Mouse (Mus musculus) CH12.LX (cell line): ENCODE measurements around the gene Tbc1d16. TPM values are rescaled to one million over a fixed set of nuclear protein-coding genes. Genes with fewer than 3 reads are reported as not detected.
A peak's percentile ranks its signal among the peaks of the same experiment; 100 is the strongest.

Experiments used
- DNase-seq: peaks from one replicate; pipeline ENCODE4 v3.0.0-alpha.2; 2013; ENCODE audit errors: extremely low read depth
- H3K27ac ChIP-seq: 2 replicates; pipeline ENCODE4 v1.5.1; 2012; ENCODE audit warnings: low read depth, mild to moderate bottlenecking, control low read depth, moderate library complexity; ENCODE audit not compliant: insufficient read depth
- H3K27me3 ChIP-seq: replicated peaks from 2 replicates; pipeline ENCODE3; 2012; ENCODE audit warnings: inconsistent platforms
- H3K36me3 ChIP-seq, 2 experiments: replicated peaks in 1 of 2; 2 replicates each; pipeline versions ENCODE3 to v1.6.1; 2012; ENCODE audit warnings: inconsistent platforms in 1 of 2, low read length in 1 of 2, mild to moderate bottlenecking in 1 of 2, mixed read lengths in 1 of 2, moderate library complexity in 1 of 2; ENCODE audit not compliant: control insufficient read depth in 1 of 2, insufficient read depth in 1 of 2
- H3K4me1 ChIP-seq, 2 experiments: 2 replicates each; pipeline ENCODE4 v1.6.1; 2012; ENCODE audit warnings: inconsistent platforms in 1 of 2, moderate library complexity in 1 of 2; ENCODE audit not compliant: insufficient read depth in 2 of 2, control insufficient read depth in 1 of 2
- H3K4me2 ChIP-seq: 2 replicates; pipeline ENCODE4 v1.6.1; 2012; ENCODE audit warnings: low read depth, mild to moderate bottlenecking, control low read depth; ENCODE audit not compliant: poor library complexity, insufficient read depth, severe bottlenecking
- H3K4me3 ChIP-seq, 3 experiments: fragments of 150-350 bp in 1 of 3; sonication (generic) in 1 of 3; replicated peaks in 1 of 3; 2 replicates each; pipeline versions ENCODE3 to v1.5.1; 2011 to 2012; ENCODE audit warnings: low read depth in 2 of 3, low read length in 2 of 3, mild to moderate bottlenecking in 2 of 3, moderate library complexity in 2 of 3, control low read depth in 1 of 3, improper control_type of control experiment in 1 of 3, inconsistent platforms in 1 of 3, mixed read lengths in 1 of 3; ENCODE audit not compliant: poor library complexity in 1 of 3
- H3K79me2 ChIP-seq: replicated peaks from 2 replicates; pipeline ENCODE4 v1.6.1; 2012; ENCODE audit warnings: mild to moderate bottlenecking, moderate library complexity; ENCODE audit not compliant: control insufficient read depth, poor library complexity, insufficient read depth, severe bottlenecking; ENCODE audit errors: extremely low read depth
- H3K9ac ChIP-seq: 2 replicates; pipeline ENCODE4 v1.6.1; 2012; ENCODE audit warnings: low read depth, mild to moderate bottlenecking, control low read depth, moderate library complexity; ENCODE audit not compliant: insufficient read depth
- H3K9me3 ChIP-seq: replicated peaks from 2 replicates; pipeline ENCODE3; 2012; ENCODE audit warnings: low read length, inconsistent platforms, mixed read lengths
- CHD1 ChIP-seq: IDR thresholded peaks from 2 replicates; pipeline ENCODE4 v1.6.1; 2012; ENCODE audit warnings: low read depth, low read length, improper control_type of control experiment, inconsistent platforms
- CHD2 ChIP-seq: IDR thresholded peaks from 2 replicates; pipeline ENCODE4 v1.6.1; 2011; ENCODE audit warnings: low read length, improper control_type of control experiment
- E2F4 ChIP-seq: IDR thresholded peaks from 2 replicates; pipeline ENCODE4 v1.6.1; 2011; ENCODE audit warnings: low read depth, low read length, improper control_type of control experiment; ENCODE audit not compliant: insufficient replicate concordance
- EP300 ChIP-seq: IDR thresholded peaks from 2 replicates; pipeline ENCODE4 v1.6.1; 2011; ENCODE audit warnings: low read length, improper control_type of control experiment
- ETS1 ChIP-seq: conservative IDR thresholded peaks from 2 replicates; pipeline ENCODE4 v1.6.1; 2012; ENCODE audit warnings: low read depth, mild to moderate bottlenecking, inconsistent platforms, low read length, improper control_type of control experiment, moderate library complexity
- HCFC1 ChIP-seq: IDR thresholded peaks from 2 replicates; pipeline ENCODE4 v1.6.1; 2012; ENCODE audit warnings: low read depth, mild to moderate bottlenecking, inconsistent platforms, low read length, improper control_type of control experiment
- IRF4 ChIP-seq: IDR thresholded peaks from 2 replicates; pipeline ENCODE4 v1.6.1; 2014; ENCODE audit warnings: low read depth, mild to moderate bottlenecking, inconsistent platforms, low read length, improper control_type of control experiment
- MAX ChIP-seq: IDR thresholded peaks from 2 replicates; pipeline ENCODE4 v1.6.1; 2011; ENCODE audit warnings: low read length, improper control_type of control experiment
- MAZ ChIP-seq: IDR thresholded peaks from 2 replicates; pipeline ENCODE4 v1.6.1; 2012; ENCODE audit warnings: low read depth, mild to moderate bottlenecking, inconsistent platforms, low read length, improper control_type of control experiment, moderate library complexity
- MXI1 ChIP-seq: IDR thresholded peaks from 2 replicates; pipeline ENCODE4 v1.6.1; 2011; ENCODE audit warnings: mild to moderate bottlenecking, low read depth, low read length, improper control_type of control experiment
- MYC ChIP-seq: IDR thresholded peaks from 2 replicates; pipeline ENCODE4 v1.6.1; 2011; ENCODE audit warnings: low read depth, mild to moderate bottlenecking, improper control_type of control experiment, low read length
- NELFE ChIP-seq: IDR thresholded peaks from 2 replicates; pipeline ENCODE4 v1.6.1; 2011; ENCODE audit warnings: low read depth, low read length, improper control_type of control experiment
- NRF1 ChIP-seq: IDR thresholded peaks from 2 replicates; pipeline ENCODE4 v1.6.1; 2014; ENCODE audit warnings: low read depth, mild to moderate bottlenecking, inconsistent platforms, low read length, improper control_type of control experiment, moderate library complexity
- POLR2A ChIP-seq: IDR thresholded peaks from 2 replicates; pipeline ENCODE4 v1.6.1; 2011; ENCODE audit warnings: low read depth, mild to moderate bottlenecking, improper control_type of control experiment, low read length
- SIN3A ChIP-seq: IDR thresholded peaks from 2 replicates; pipeline ENCODE4 v1.6.1; 2012; ENCODE audit warnings: low read length, improper control_type of control experiment, inconsistent platforms
- TCF12 ChIP-seq: IDR thresholded peaks from 2 replicates; pipeline ENCODE4 v1.6.1; 2014; ENCODE audit warnings: low read depth, mild to moderate bottlenecking, inconsistent platforms, low read length, improper control_type of control experiment
- ZC3H11A ChIP-seq: IDR thresholded peaks from 2 replicates; pipeline ENCODE4 v1.6.1; 2012; ENCODE audit warnings: low read depth, mild to moderate bottlenecking, inconsistent platforms, low read length, improper control_type of control experiment
- ZKSCAN1 ChIP-seq: IDR thresholded peaks from 2 replicates; pipeline ENCODE4 v1.6.1; 2012; ENCODE audit warnings: low read depth, inconsistent platforms, low read length, improper control_type of control experiment, borderline replicate concordance
- dilution Hi-C: fragments of 300-500 bp; cut with MboI; formaldehyde crosslinking; loops from 2 replicates; pipeline ENCODE4 v1.14.3; 2020; ENCODE audit warnings: low sequenced_read_pairs; ENCODE audit not compliant: extremely low pct_unique_long_range_greater_than_20kb, extremely low pct_ligation_motif_present
- in situ Hi-C: fragments of 300-500 bp; cut with MboI; formaldehyde crosslinking; loops from 3 replicates; pipeline ENCODE4 v1.14.3; 2019; ENCODE audit warnings: low sequenced_read_pairs, low pct_ligation_motif_present, low pct_unique_long_range_greater_than_20kb, mixed read lengths
- polyA plus RNA-seq: library from polyadenylated mRNA; unstranded; fragments of >175 nt; gene quantifications from 2 replicates; pipeline ENCODE4 v1.2.1, GENCODE M21; 2012; ENCODE audit warnings: low read depth; ENCODE audit not compliant: insufficient read length
- total RNA-seq, 2 experiments: library from RNA; depleted of rRNA; stranded (reverse); fragments of 300-350 nt in 1 of 2; fragments of >200 nt in 1 of 2; gene quantifications; 2 replicates each; pipeline ENCODE4 v1.2.3; 2012 to 2014

Gene Tbc1d16
- total and polyA plus RNA-seq, 3 experiments = 0.79 to 15.9 (median 2.7) TPM

GRCm38 (mm10) chr11:119197618-119198563 lies 30.4 kb downstream of the Tbc1d16 start:
- no peak overlapping the region for H3K27ac ChIP-seq
- H3K4me1 ChIP-seq = peaks cover 19 to 55% of the 10 kb centered on the region in 2 experiments
- TF ChIP-seq ZKSCAN1 = peak; percentile 80
- no peak for TF ChIP-seq MXI1
- H3K27me3 ChIP-seq = peaks cover 29% of the 10 kb centered on the region
- H3K79me2 ChIP-seq = no peaks in the 10 kb centered on the region
- dilution Hi-C loops (no loop called here), in situ Hi-C loops (loop anchor here (5.0 kb wide), 1 partner anchor 49 kb away; no protein-coding TSS in a partner anchor)
- no peaks in the 10 kb centered on the region for H3K36me3 ChIP-seq
- no peaks in the 10 kb centered on the region for H3K9me3 ChIP-seq
- DNase-seq = no peak
- no peak overlapping the region for H3K4me2 ChIP-seq
- no peak overlapping the region for H3K9ac ChIP-seq
- no peak overlapping the region for H3K4me3 ChIP-seq

- in situ Hi-C loops = loop anchor here (5.0 kb wide), 1 partner anchor 100 kb away; no protein-coding TSS in a partner anchor
- H3K9me3 ChIP-seq = no peaks in the 10 kb centered on the region
Measured at GRCm38 (mm10) chr11:119192605-119193004, 35.7 kb downstream of the Tbc1d16 start.

GRCm38 (mm10) chr11:119192176-119192575 lies 36.1 kb downstream of the Tbc1d16 start:
- H3K27ac ChIP-seq = peak overlapping the region; percentile 99
- H3K27me3 ChIP-seq = peaks cover 5% of the 10 kb centered on the region
- dilution Hi-C loops = no loop called here
- peak overlapping the region in 2 of 3 experiments; percentile 16 to 49 for H3K4me3 ChIP-seq
- no peaks in the 10 kb centered on the region for H3K79me2 ChIP-seq
- TF ChIP-seq E2F4 (no peak), NRF1 (no peak), CHD2 (no peak), NELFE (no peak; the same call in 1 of the 2 replicates), SIN3A (no peak)
- peak overlapping the region; percentile 87 for H3K9ac ChIP-seq
- peak overlapping the region; percentile 46 for H3K4me2 ChIP-seq
- no peaks in the 10 kb centered on the region for H3K36me3 ChIP-seq
- DNase-seq = no peak
- in situ Hi-C loops = loop anchor here (5.0 kb wide), 1 partner anchor 100 kb away; no protein-coding TSS in a partner anchor
- no peaks in the 10 kb centered on the region for H3K9me3 ChIP-seq
- peaks cover 56 to 87% of the 10 kb centered on the region in 2 experiments for H3K4me1 ChIP-seq

More at GRCm38 (mm10) chr11:119192605-119193004, 35.7 kb downstream of the Tbc1d16 start:
- DNase-seq = no peak
- dilution Hi-C loops = no loop called here
- Histone ChIP-seq H3K4me2 (peak overlapping the region; percentile 46), H3K27ac (peak overlapping the region; percentile 99), H3K36me3 (no peaks in the 10 kb centered on the region), H3K79me2 (no peaks in the 10 kb centered on the region), H3K4me3 (peak overlapping the region in 2 of 3 experiments; percentile 16 to 49), H3K9ac (peak overlapping the region; percentile 87), H3K4me1 (peaks cover 52 to 84% of the 10 kb centered on the region in 2 experiments), H3K27me3 (peaks cover 5% of the 10 kb centered on the region)
- TF ChIP-seq EP300 (peak; percentile 15; the same call in 1 of the 2 replicates), HCFC1 (no peak), ZC3H11A (no peak), IRF4 (0 out of 2 replicates have a peak, but pooled peaks have one; percentile 34), NELFE (no peak), POLR2A (peak; percentile 32; the same call in 1 of the 2 replicates), MYC (peak; percentile 70; the same call in 1 of the 2 replicates), MAZ (0 out of 2 replicates have a peak, but pooled peaks have one; percentile 43), SIN3A (peak; percentile 56; the same call in 1 of the 2 replicates), MXI1 (peak; percentile 70; the same call in 1 of the 2 replicates), ETS1 (no peak), MAX (peak; percentile 88), CHD1 (peak; percentile 43; the same call in 1 of the 2 replicates), TCF12 (peak; percentile 52; the same call in 1 of the 2 replicates)
